Mouse (Mus musculus) hindbrain, embryonic 14.5 days (tissue): ENCODE measurements around the gene Slc25a18. TPM values are rescaled to one million over a fixed set of nuclear protein-coding genes. Genes with fewer than 3 reads are reported as not detected.

Source experiments
- microRNA-seq: library from miRNA; unstranded; fragments of <30 nt; microRNA quantifications from one replicate; pipeline ENCODE4, GENCODE M21; 2016
- polyA plus RNA-seq: library from polyadenylated mRNA; unstranded; fragments of >200 nt; fragmentation: Nextera tagmentation; extraction: Ambion mirVana; gene quantifications from 2 replicates; pipeline ENCODE4 v1.2.1, GENCODE M21; 2014

Slc25a18 gene
- polyA plus RNA-seq, 1 experiment from 2014 or later, result 17.8 TPM

Small RNA genes lying within 50 kb of the gene (microRNA-seq; reads per million reads assigned to microRNA genes)
- gene Gm25193, result not detected

Other genes with a start within 250 kb of the Slc25a18 start
- 9.6 and 13.4 TPM in 2 replicates for gene Hdhd5, start 242.3 kb upstream of the Slc25a18 start, polyA plus RNA-seq
- gene Cecr2, start 107.2 kb upstream of the Slc25a18 start, polyA plus RNA-seq, result 3.7 and 4.7 TPM in 2 replicates
- gene Atp6v1e1, start 49.2 kb downstream of the Slc25a18 start, polyA plus RNA-seq, result 297 and 309 TPM in 2 replicates
- gene Bcl2l13, start 62.6 kb downstream of the Slc25a18 start, polyA plus RNA-seq, result 28.2 and 28.7 TPM in 2 replicates
- 40.2 and 44.1 TPM in 2 replicates for gene Bid, start 143.3 kb downstream of the Slc25a18 start, polyA plus RNA-seq